Mouse (Mus musculus) neutrophil, adult 5-6 weeks (primary cell): ENCODE results near the gene Hist3h2ba. TPM values are rescaled to one million over a fixed set of nuclear protein-coding genes. Genes with fewer than 3 reads are reported as not detected.

ENCODE experiments used
- ATAC-seq: fragments of 151-379, 151-347 bp; 2 replicates; pipeline ENCODE4 v1.8.0; 2017; ENCODE audit warnings: mild to moderate bottlenecking, moderate TSS enrichment; ENCODE audit not compliant: insufficient number of reproducible peaks, poor library complexity, low FRiP score, severe bottlenecking; ENCODE audit errors: extremely low read depth
- total RNA-seq: library from RNA; stranded (forward); fragments of 200-1000 nt; gene quantifications from 2 replicates; pipeline ENCODE4 v1.2.3, GENCODE M21; 2017

Hist3h2ba gene
- total RNA-seq = 3.7 and 8.1 TPM in 2 replicates

GRCm38 (mm10) chr11:58948542-58949479, at the start of gene Hist3h2ba:
TSS of gene Hist3h2ba (plus strand) at chr11:58948920.
- ATAC-seq = peak; percentile 90

GRCm38 (mm10) chr11:58901080-58901479, 47.6 kb upstream of the Hist3h2ba start:
- no peak for ATAC-seq

GRCm38 (mm10) chr11:58903511-58904409, 45.0 kb upstream of the Hist3h2ba start, which contains the start of gene Zfp39:
TSS of gene Zfp39 (minus strand) at chr11:58904225.
- peak; percentile 95 for ATAC-seq

GRCm38 (mm10) chr11:58904410-58904718, 44.4 kb upstream of the Hist3h2ba start:
- ATAC-seq = no peak; the same call in 1 of the 2 replicates

- ATAC-seq = no peak
Measured at GRCm38 (mm10) chr11:58904838-58905237, 43.9 kb upstream of the Hist3h2ba start.

GRCm38 (mm10) chr11:58913776-58914175, 34.9 kb upstream of the Hist3h2ba start:
- no peak for ATAC-seq

GRCm38 (mm10) chr11:58914461-58915028, 34.2 kb upstream of the Hist3h2ba start:
- peak; percentile 36; the same call in 1 of the 2 replicates for ATAC-seq

GRCm38 (mm10) chr11:58916879-58917744, 31.6 kb upstream of the Hist3h2ba start:
- ATAC-seq = peak; percentile 70

GRCm38 (mm10) chr11:58917745-58918366, 30.9 kb upstream of the Hist3h2ba start, which contains the start of gene Btnl10:
TSS of gene Btnl10 (plus strand) at chr11:58917908.
- no peak for ATAC-seq

- ATAC-seq = no peak
Measured at GRCm38 (mm10) chr11:58918759-58919158, 30.0 kb upstream of the Hist3h2ba start.

- no peak for ATAC-seq
Measured at GRCm38 (mm10) chr11:58922420-58922819, 26.3 kb upstream of the Hist3h2ba start.

- ATAC-seq = no peak
Measured at GRCm38 (mm10) chr11:58926651-58927050, 22.1 kb upstream of the Hist3h2ba start.

- ATAC-seq = no peak
Measured at GRCm38 (mm10) chr11:58927053-58927452, 21.7 kb upstream of the Hist3h2ba start.

GRCm38 (mm10) chr11:58927790-58928651, 20.7 kb upstream of the Hist3h2ba start:
- ATAC-seq = peak; percentile 81

- no peak for ATAC-seq
Measured at GRCm38 (mm10) chr11:58929055-58929454, 19.7 kb upstream of the Hist3h2ba start.

GRCm38 (mm10) chr11:58929641-58930040, 19.1 kb upstream of the Hist3h2ba start:
- ATAC-seq = no peak

GRCm38 (mm10) chr11:58930254-58930653, 18.5 kb upstream of the Hist3h2ba start:
- ATAC-seq = no peak
